Mouse (Mus musculus) inflammation-experienced regulatory T-cells, adult 6 months (primary cell): Measurements from ENCODE around the gene Ifngr1. TPM values are rescaled to one million over a fixed set of nuclear protein-coding genes. Genes with fewer than 3 reads are reported as not detected.

Experiments
- ATAC-seq: one replicate; pipeline ENCODE4 v1.8.0; 2017
- polyA plus RNA-seq, 3 experiments: library from polyadenylated mRNA; unstranded; fragments of 100-300 nt; shearing (Covaris generic); gene quantifications; one replicate each; pipeline ENCODE4 v1.2.1; 2017

The Ifngr1 gene
- 100 to 1,000 TPM; 221 to 397 (median 300) TPM for polyA plus RNA-seq

DNA sequence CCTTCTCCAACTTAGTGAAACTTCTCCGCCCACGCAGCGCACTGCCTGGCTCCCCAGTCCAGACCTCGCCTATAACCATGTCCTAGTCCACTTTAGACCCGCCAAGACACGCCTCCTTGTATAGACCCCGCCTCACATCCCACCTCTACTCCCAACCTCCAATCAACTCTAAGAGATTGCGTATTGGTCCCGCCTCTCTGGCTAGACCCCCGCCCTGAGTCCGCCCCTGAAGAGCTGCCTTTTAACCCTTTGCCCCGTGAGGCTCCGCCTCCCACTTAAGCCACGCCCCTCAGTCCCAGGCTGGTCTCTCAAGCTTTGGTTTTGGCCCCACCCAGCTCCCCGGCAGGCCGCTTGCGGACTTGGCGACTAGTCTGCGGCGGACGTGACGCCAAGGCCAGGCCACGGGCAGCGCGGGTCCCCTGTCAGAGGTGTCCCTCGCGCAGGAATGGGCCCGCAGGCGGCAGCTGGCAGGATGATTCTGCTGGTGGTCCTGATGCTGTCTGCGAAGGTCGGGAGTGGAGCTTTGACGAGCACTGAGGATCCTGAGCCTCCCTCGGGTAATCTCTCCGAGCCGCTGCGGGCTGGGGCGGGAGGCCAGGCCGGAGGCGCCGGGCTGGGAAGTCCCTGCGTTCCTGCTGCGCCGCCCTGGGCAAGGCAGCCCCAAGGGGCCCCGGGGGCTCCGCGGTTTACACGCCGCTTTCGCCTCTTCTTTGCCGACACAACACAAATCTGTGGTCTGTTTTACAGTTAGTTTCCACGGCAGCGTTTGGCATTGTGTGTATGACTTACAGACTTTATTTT lies at the start of gene Ifngr1:
TSS of gene Ifngr1 (plus strand) at position 309 of the 801 bp plus-strand sequence.
- peak; percentile 94 for ATAC-seq

DNA sequence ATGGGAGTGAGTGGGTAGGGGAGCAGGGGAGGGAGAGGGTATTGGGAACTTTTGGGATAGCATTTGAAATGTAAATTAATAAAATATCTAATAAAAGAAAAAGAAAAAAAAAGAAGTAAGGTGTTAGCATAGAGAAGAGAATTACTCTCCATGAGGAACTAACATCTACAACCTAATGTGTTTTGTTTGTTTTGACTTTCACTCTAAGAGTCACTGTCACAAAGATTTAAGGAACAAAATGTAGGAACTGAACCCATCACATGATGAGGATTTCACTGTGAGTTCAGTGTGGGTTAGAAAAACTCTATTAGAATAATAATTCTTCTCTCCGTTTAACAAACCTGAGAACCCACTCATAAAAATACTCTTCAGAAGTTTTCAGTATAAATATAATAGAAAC lies 44.9 kb upstream of the Ifngr1 start:
- no peak for ATAC-seq

DNA sequence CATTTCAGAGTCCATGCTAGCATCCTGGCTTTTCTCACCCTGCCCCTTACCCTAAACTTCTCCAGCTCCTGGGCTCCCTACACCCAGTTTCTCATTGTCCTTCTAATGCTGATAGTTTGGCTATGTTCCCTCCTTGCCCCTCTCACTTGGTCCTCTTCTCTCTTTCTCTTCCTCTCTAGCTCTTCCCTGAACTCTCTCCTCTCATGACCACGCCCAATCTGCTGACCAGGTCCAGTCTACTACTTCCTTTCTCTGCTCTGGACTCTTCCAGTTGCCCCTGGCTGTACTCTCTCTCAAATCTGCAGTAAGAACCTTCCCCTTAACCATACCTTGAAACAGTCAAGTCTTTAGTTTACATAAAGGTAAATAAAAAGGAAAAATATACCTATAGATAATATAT lies 43.7 kb upstream of the Ifngr1 start:
- no peak for ATAC-seq

DNA sequence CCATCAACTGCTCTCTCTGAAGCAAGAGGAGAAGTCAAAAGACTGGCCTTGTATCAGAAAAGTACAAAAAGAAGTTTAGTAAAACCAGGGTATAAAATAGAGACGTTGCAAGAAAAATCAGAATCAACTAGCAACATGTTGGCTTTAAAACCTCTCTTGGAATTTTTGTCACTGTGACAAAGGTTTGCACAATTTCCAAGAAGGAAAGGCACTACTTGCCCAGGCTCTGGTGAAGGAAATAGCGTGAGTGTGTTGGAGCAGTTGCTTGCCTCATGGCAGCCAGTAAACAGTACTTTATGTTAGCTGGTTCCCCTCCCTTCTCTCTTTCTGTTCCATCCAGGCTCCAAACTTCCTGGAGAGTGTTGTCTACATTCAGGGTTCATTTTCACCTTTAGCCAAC lies 43.3 kb upstream of the Ifngr1 start:
- ATAC-seq: no peak

DNA sequence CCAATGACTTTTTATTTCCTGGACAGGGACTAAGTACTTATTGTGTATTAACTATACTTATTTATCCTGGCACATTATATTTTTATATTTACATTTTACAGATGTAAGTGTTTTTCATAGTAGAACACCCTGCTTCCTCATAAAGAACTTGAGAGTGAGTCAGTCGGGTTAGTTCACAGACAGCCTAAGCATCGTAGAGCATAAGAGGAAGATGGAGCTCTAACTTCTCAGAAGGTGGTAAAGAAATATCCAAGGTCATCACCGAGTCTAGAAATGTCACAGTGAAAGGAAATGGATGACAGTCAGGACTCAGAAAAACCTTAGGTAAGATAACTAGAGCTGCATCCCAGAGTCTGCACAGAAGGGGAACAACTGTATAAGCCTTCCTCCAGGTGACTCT lies 40.2 kb upstream of the Ifngr1 start:
- ATAC-seq: no peak

GRCm38 (mm10) chr10:19553857-19554256 lies 37.9 kb upstream of the Ifngr1 start:
- no peak for ATAC-seq

GRCm38 (mm10) chr10:19557696-19558095 lies 34.1 kb upstream of the Ifngr1 start:
- no peak for ATAC-seq

- ATAC-seq: no peak
Observed at GRCm38 (mm10) chr10:19559565-19560165, 32.1 kb upstream of the Ifngr1 start.

DNA sequence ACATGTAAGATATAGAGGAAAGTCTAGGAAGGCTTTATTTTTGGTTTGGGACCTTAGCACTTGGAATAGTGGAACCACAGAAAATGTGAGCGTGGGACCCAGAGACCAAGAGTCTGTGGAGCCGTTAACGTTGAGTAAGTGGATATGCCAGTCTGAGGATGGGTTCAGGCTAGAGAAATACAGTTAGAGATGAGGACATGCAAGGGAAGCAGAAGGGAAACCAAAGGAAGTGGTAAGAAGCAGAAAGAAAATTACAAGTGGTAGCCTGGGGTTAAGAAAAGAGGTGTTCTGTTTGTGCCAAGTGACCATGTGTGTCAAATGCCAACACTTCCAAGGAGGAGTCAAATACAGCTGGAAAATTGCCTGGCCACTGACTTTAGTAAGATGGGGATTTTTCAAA lies 29.2 kb upstream of the Ifngr1 start:
- no peak for ATAC-seq

DNA sequence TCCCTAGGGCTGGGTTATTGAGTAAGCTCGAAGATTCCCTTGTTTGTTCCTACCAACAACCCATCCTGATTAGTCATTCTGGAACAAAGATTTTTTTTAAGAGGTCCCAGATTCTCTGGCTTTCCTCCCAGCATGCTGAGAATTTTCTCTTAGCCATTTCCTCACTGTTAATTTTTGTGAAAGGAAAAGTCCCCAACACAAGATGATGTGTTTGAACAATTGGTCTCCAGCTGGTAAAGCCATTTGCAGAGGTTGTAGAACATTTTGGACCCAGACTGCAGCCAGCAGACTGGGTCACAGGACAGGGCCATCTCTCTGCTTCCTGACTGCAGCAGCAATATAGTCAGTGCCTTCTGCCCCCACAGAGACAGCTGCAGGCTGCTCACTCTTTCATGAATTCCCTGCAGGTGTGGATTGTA lies 28.3 kb upstream of the Ifngr1 start:
- ATAC-seq: no peak

DNA sequence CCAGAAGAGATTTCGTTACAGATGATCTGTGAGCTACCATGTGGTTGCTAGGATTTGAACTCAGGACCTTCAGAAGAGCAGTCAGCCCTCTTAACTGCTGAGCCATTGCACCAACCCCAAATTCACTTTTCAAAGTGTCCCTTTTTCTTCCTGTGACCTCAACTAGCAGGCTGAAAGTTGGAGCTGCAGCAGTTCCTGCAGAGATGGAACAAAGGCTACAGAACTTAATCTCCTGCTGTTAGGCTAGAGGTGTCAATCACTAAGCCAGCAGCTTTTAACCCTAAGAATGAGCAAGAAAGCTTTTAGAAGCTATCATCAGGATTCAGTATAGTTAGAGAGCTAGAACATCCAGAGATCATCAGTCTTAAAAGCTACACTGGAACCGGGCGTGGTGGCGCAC lies 24.3 kb upstream of the Ifngr1 start:
- ATAC-seq: no peak

DNA sequence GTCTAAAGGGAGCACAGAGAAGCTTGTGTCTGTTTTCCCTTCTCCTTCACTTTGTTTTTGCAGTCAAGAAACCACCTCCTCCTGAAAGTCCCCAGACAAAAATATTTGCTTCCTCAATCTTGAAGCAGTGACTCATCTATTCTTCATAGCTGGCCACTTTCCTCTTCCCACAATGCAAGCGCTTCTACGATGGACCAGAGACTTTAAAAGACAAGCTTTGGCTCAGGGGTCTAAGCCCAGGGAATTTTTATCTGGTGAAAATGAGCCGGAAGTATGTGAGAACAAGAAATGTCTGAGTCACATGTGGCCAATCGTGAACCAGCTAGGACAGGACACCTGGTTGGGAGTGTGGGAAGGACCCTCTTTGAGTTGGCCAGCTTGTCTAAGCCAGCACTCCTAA lies 21.5 kb upstream of the Ifngr1 start:
- no peak for ATAC-seq

DNA sequence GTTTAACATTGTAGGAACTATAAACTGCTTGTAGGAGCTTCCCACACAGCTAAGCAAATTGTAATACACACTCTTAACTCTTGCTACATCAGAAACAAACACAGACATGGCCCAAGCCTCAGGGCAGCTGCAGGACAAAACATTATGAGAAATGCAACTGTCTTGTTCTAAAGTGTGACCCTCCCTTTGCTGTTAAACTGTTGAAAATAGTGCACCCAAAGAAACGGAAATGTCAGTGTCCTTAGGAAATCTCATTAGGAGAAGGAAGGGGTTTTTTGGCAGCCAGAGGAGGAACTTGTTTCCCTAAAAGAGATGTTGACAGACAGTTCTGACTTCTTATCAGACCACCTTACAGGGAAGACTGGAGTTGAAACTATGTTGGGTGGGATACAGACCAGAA lies 21.0 kb upstream of the Ifngr1 start:
- ATAC-seq: no peak

- peak; percentile 39 for ATAC-seq
Observed at GRCm38 (mm10) chr10:19577571-19577970, 14.2 kb upstream of the Ifngr1 start.

DNA sequence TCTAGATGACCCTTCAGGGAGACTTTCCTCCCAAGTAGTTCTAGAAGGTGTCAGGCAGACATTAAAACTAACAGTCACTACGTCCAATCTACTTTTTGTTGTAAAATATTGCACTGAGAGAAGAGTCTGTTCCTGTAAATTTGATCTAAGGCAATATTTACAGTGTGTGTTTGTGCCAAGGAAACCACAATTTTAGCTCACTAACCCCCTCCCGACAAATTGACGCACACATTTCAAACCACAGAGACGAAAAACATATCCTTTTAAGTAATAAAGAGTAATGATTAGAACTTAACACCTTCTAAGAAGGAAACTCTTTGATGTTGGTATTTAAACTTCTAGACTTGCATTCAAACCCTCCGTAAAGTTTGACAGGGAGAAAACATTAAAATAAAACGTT lies 13.7 kb upstream of the Ifngr1 start:
- ATAC-seq: peak; percentile 81

GRCm38 (mm10) chr10:19578409-19578986 lies 13.3 kb upstream of the Ifngr1 start:
- ATAC-seq: peak; percentile 33

- no peak for ATAC-seq
Observed at GRCm38 (mm10) chr10:19580660-19581059, 11.1 kb upstream of the Ifngr1 start.

- ATAC-seq: peak; percentile 41
Observed at GRCm38 (mm10) chr10:19581844-19582582, 9.7 kb upstream of the Ifngr1 start.

GRCm38 (mm10) chr10:19582806-19583430 lies 8.8 kb upstream of the Ifngr1 start:
- ATAC-seq: no peak

DNA sequence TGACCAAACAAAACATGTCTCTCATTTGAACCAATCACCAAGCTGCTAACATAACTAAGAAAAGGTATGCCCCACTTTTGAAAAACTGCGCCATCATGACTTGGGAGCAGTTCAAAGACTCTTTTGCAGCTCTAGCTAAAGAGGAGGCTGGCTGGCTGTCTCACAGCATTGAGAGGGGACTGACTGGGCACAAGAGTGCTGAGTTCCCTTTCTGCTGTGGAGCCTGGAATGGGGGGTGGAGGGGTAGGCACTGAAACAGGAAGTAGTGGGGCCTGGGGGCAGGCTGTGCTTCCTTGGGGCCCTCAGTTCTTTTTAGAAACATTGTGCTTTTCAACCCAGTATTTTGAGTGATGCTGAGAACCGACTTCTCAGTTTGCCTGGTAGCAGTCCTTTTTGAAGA lies 7.7 kb upstream of the Ifngr1 start:
- ATAC-seq: peak; percentile 60

DNA sequence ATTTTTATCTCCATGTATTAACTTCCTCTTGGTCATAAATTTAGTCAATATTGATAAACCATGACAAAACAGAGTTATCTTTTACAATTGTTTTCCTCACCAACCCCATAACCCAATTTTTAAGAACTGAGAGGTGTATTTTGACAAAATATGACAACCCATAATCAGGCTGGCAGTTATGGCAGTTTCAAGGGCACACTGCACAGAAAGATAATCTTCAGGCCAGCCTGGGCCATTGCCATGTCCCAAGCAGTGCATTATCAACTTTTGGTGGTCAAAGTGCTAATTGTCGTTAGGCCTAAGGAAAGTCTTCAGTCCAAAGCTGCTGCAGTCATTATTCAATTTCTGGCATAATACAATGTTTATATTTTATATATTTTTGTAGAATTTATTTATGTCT lies 6.9 kb upstream of the Ifngr1 start:
- no peak for ATAC-seq

GRCm38 (mm10) chr10:19585860-19586259 lies 5.9 kb upstream of the Ifngr1 start:
- ATAC-seq: no peak

DNA sequence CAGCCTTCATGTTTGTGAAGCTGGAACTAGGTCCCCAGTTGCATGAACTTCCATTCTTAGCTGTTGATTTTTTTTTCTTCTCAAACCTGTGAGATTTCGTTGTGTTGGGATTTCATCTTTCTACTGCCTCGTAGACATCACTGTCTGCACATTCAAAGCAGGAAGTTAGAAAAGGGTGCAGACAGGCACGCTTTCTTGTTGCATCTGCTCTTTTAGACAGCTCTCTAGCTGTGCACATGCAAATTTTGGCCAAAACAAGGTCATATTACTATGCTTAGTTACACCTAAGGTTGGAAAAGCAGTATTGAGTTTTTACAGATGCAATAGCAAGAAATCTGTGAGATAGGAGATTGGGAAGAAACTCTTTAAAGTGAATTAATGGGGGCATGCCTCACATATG lies 4.5 kb upstream of the Ifngr1 start:
- ATAC-seq: no peak
